Mouse (Mus musculus) inflammation-experienced regulatory T-cells, adult 6 months (primary cell): Measurements from ENCODE around the gene Tmem151b. TPM values are rescaled to one million over a fixed set of nuclear protein-coding genes. Genes with fewer than 3 reads are reported as not detected.
A peak's percentile ranks its signal among the peaks of the same experiment; 100 is the strongest.

Experiments used
- ATAC-seq: one replicate; pipeline ENCODE4 v1.8.0; 2017
- polyA plus RNA-seq, 3 experiments: library from polyadenylated mRNA; unstranded; fragments of 100-300 nt; shearing (Covaris generic); gene quantifications; one replicate each; pipeline ENCODE4 v1.2.1; 2017

The Tmem151b gene
- under 1 TPM; 0.12 to 0.63 (median 0.14) TPM for polyA plus RNA-seq

DNA sequence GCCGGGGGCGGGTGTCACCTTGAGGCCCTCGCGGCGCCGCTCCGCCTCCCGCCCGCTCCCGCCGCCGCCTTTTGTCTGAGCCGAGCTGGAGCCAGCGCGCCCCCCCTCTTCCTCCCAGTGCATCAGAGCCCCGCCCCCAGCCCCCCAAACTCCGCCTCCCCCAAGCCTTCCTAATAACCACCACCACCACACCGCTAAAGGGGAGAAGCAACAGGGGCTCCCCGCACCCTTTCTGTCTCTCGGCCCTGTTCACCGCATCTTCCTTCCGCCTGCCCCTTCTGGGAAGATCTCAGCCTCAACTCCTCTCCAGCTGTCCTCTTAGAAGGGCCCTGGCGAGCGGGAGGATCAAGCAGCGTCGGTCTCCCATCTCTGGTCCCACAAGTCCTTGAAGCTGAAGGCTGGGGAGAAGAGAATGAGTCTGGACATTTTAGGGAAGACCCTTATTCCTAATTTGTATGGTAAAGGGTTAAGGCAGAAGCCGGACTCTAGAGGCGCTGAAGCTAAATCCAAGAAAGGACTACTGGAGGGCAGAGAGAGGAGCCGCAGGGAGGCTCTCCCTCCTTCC is at the start of gene Tmem151b:
TSS of gene Tmem151b (minus strand) at position 61 of the 565 bp plus-strand sequence.
- ATAC-seq: no peak

DNA sequence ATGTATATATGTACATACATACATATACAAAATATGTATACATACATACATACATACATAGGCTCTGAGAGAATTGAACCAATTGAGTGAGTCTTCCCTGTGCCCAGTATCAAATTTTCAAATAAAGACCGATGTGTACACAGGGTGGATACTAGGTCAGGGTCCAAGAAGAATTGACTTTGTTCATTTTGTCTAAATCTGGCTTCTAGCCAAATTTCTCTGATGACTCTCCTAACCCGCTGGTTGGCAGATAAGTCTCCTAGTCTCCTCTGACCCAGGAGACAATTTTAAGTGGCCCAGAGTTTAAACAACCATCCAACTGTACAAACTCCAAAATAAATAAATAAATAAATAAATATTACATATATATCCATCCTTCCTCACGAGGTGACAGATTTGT is 49.4 kb upstream of the Tmem151b start:
- no peak for ATAC-seq

DNA sequence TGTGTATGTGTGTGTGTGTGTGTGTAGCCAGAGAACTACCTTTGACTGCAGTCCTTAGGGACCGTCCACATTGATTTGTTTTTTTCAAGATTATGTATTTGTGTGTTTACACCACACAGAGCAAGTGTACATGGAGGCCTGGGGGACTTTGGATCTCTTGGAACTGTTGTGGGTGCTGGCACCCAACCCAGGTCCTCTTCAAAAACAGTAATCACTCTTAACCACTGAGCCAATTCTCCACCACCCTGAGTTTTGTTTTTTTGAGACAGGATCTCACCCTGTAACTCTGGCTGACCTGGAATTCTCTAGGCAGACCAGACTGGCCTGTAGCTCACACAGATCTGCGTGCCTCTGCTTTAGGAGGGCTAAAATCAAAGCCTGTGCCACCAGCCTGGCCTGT is 48.9 kb upstream of the Tmem151b start:
- ATAC-seq: no peak

DNA sequence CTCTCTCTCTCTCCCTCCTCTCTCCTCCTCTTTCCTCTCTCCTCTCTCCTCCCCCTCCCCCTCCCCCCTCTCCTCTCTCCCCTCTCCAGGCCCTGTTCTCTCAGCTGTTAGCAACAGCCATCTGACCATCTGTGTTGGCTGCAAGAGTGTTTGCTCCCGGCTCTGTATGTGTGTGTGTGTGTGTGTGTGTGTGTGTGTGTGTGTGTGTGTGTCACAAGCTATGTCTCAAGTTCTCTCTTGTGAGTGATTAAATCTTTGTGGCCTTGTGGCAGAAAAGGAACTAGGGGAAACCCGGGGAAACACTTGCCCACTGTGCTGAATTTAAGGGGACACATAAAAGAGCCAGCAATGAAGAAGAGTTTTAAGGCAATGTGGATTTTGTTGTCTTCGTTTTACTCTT is 48.3 kb upstream of the Tmem151b start:
- no peak for ATAC-seq

DNA sequence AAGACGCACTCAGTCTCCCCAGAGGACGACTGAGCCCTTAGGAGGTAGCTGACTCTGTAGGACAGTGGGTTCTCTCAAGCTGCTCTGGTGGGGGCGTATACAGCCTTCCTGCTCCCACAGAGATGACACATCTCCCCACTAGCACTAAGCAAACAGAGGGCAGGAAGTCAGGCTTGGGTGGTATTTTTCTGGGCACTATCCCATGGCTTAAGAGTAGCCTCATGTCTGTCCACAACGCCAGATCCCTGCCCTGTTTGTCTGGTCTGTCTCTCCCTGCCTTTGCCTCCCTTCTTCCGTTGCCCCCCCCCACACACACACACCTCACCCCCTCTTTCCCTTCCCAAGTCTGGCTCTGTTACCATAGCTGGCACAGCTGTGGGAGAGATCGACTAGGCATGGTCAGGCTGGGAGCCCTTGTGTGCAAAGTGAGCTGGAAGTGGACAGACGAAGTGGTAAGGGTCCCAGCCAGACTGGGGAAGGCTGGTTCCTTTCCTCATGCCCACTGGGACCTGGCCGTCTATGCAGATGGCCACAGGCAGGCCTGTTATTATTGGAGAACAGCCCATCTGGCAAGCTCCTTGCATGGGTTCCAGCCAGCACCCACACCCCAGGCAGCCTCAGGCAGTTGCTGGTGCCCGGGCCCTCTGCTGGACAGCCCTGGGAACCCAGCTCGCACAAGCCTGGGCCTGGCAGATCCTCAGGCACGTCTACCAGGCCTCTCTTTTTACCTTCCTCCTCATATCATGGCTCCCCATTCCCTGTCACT is 47.3 kb upstream of the Tmem151b start:
- no peak for ATAC-seq

DNA sequence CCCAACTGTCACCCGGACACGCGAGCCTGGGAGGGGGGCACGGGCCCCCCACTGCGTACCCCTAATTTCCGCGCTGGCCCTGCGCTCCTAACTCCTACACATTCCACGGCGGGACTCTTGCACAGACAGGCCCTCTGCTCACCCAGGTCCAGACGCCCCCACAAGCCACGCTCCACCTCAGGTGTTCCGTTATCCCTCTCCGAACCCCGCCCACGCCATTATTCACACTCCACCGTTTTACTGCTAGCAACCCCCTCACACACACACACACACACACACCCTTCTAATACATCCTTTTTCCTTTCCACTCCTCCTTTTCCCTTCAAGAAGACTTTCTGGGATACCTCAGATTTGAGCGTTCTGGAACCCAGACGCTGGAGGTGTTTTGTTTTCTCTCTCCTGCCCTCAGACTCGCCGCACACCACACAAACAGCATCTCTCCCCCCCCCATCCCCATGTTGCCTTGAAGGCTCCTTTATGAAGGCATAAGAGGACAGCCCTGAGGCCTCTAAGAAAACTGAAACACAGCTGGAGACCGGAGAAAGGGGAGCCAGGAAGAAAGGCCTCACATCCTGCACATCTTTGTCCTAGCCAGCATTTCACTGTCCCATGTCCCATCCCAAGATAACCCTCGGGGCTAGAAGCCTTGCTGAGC is 46.4 kb upstream of the Tmem151b start:
- peak; percentile 26 for ATAC-seq

DNA sequence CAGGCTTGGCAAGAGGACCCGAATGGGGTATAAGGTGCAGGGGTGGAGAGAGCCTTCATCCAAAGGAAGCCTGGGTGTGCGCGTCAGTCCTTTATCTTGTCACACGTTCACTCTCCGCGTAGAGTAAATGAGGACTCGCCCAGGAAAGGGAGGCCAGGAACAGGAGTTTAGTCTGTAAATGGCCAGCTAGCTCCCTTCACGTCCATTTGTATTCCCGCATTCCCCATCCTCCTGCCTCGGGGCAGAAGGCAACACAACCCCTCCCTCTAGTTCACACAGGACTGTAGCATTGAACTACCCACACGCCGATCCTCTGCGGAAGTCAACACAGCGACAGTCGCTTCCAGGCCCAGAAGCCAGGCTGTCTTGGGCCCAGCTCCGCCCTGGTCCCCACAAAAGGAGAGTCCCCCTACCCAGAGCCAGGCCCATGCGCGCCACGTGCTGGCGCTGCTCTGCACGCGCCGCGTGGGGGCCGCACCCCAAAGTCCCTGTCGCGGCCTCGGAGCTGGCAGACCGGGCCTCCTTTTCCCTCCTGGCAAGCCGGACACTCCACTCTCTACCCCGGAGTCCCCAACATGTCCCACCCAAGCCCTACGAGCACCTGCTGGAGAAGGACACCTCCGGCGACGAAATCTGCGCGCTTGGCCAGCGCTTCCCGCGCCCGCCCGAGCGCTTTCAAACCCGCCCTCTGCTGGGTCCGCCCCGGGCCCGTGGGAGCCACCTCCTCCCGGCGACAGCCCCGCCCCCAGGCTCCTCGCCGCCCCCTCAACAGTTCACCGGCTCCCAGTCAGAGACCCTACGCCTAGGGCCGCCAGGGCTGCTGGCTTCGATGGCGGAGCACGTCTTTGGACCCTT is 45.6 kb upstream of the Tmem151b start:
- peak; percentile 84 for ATAC-seq

DNA sequence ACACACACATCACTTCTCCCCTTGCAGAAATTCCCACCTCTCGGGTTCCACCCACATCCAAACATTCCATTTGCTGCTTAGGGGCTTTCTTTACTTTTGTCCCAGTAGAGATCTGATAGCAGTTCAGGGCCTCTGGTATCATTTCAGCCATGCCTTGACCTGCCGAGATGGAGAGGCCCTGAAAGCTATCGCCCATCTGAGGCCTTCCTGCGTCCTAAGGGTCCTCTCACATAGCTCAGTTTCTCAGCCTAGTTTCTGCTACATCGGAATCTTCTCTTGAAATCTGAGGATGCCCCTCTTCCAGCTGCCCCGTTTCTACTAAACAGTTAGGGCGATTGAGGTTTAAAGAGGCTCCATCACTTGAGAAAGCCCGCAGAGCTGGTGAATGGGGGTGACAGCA is 44.7 kb upstream of the Tmem151b start:
- ATAC-seq: no peak

DNA sequence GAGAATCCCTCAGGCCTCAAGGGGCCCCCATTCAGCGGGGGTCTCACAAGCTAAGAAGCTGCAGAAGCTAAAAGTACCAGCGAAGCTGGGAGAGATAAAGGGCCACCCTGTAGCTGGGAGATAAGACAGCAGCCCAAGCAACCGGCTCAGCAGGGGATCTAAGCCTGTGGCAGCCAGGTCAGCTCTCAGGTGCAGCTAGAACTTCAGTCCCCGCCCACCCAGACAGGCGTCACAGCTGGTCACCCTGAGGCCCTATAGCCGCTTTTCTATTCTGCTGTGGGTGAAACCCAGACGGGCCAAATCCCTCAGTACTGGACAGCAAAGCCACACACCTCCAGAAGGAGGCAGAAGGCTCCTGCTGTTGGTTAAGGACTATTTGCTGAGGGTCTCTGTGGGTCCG is 44.0 kb upstream of the Tmem151b start:
- no peak for ATAC-seq

DNA sequence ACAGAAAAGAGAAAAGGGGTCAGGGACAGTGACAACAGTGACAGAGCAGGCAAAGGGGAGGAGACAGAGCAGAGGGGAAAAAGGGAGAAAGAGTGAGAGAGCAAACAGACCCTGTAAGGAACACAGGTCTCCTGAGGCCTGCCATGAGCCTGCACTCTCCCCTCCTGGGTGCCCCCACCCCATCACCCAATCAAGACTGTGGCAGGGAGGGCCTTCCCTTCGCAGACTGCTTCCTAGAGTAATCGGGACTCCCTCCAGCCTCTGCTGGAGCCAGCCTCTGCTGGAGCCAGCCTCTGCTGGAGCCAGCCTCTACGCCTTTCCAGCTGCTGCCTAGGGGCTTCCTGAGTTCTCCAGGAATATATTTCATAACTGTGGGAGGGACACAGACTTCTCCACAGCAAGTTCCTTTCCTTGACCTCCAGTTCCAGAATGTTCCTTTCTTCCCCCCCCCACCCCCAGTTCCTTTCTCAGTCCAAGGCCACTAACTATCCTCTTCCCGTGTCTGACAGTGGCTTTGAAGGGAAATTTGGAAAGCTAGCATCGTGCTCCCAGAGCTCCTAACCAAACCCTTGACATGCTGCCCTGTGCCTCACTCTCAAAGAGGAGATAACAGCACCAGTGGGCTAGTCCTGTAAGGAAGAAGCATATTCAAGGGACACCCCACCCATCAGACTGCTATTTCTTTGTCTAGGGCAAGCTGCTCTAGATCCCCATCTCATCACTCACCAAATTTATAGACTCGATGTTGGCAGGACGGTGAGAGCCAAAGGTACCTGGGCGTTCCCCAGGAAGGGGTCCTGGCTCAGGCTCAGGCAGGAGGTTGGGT is 43.3 kb upstream of the Tmem151b start:
- ATAC-seq: no peak

DNA sequence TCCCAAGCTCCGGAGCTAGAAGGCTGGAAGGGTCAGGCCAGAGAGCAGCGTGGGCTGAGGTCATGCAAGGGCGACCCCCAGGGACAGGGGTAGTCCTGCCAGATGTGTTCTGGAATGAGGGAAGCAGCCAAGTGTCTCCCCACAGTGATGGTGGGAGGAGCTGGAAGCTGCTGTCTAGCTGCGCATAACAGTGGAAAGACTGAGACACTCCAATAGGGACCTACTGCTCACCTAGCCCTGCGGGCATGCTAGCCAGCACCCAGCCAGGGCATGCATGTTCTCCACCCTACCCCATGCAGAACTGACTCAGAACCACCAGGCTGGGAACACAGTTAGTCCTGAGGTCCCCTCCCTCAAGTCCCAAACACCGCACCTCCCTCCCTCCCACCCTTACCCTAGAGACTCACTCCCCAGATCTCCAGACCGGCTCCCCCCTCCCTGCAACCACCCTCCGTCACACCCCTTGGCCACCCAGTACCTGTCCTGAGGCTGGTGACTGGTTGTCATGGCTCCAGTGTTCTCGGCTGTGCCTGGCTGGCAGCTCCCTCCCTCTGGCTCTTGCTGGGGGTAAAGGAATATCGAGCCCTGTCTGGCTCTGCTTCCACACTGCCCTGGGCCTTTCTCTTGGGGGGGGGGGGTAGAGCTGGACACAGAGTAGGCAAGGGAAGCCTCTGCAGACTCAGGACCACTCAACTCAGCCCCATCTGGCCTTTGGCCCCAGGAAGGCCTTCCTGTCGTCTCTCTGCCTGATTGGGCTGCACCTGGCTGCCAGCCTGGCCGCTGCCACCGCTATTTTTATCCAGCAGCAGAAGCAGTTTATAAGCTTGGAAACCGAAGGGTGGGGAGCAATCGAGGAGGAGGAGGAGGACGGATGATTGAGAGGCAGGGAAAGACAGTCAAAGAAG is 42.5 kb upstream of the Tmem151b start:
- no peak for ATAC-seq

DNA sequence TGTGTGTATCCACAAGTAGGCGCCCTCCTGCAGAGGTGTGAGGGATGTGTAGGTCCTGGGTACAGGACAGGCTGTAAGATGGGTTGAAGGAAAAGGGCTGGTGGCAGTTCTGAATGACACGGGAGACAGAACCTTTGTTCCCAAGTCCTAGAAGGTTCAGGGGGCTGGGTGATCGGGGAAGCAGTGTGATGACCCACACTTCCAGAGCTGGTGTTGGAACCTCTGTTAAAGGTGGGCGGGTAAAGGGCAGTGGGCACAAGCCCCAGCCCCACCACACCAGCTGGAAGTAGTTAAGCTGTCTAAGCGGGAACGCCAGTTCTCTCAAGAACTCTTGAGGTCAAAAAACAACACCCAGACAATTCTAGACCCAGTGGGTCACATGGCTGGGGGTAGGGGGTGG is 40.9 kb upstream of the Tmem151b start:
- ATAC-seq: no peak

DNA sequence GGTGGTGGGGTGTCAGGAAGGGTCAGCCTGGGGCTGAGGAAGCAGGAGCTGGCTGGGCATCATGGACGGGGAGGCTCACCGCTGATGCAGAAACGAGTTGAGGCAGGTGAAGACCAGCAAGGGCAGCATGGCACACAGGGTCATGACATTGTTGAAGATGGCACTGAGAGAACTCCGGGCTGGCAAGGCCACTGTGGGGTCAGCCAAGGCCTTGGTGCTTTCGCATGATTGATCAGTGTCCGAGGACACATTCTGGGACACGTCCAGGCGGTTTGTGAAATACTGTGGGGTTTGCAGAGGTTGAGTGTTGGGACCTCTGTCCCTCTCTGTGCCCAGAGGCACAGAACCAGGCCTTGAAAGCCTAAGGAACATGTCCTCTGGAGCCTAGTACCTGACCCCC is 40.4 kb upstream of the Tmem151b start:
- ATAC-seq: no peak

DNA sequence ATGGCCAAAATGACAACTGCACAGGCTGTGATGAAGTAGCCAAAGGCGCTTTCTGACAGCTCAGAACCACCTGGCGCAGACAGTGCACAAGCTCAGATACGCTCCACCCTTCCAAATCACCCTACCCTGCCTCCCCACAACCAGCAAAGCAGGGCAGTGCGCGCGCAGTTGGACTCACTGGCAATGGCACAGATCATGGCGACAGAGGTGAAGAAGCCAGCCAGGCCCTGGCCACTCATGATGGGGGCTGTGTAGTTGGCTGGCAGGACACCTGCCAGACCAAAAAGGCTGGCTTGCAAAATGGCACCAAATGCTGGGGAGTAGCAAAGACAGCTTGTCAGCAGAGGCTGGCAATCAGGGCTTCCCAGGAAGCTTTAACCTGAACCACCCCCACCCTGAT is 39.8 kb upstream of the Tmem151b start:
- no peak for ATAC-seq

DNA sequence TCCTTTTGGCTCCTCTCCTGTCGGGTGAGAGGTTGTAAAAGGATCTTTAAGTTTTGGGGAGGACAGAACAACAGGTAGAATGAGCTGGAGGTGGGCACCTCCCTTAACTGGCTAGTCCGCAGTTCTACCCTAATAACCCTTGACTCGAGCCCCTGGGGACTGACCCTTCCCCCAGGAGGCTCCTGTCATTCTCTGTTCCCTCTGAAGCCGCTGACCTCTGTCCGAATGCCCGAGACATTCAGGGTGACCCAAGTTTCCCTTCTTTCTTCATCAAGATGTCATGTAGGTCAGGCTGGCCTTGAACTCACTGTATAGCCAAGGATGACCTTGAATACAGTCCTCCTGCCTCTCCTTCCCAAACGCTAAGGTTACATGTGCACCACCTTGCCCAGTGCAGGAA is 38.9 kb upstream of the Tmem151b start:
- no peak for ATAC-seq

DNA sequence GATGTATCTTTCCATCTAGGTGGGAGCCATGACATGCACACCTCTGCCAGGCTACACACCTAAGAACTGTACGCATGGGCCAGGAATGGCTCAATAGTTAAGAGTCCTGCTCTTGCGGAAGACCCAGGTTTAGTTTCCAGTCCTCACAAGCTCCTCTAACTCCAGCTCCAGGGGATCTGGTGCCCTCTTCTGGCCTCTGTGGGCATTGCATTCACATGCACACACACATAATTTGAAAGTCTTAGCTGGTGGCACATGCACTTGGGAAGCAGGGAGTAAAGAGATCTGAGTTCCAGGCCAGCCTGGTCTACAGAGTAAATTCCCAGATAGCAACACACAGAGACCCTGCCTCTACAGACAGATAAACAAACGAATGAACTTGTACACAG is 37.0 kb upstream of the Tmem151b start:
- ATAC-seq: no peak

DNA sequence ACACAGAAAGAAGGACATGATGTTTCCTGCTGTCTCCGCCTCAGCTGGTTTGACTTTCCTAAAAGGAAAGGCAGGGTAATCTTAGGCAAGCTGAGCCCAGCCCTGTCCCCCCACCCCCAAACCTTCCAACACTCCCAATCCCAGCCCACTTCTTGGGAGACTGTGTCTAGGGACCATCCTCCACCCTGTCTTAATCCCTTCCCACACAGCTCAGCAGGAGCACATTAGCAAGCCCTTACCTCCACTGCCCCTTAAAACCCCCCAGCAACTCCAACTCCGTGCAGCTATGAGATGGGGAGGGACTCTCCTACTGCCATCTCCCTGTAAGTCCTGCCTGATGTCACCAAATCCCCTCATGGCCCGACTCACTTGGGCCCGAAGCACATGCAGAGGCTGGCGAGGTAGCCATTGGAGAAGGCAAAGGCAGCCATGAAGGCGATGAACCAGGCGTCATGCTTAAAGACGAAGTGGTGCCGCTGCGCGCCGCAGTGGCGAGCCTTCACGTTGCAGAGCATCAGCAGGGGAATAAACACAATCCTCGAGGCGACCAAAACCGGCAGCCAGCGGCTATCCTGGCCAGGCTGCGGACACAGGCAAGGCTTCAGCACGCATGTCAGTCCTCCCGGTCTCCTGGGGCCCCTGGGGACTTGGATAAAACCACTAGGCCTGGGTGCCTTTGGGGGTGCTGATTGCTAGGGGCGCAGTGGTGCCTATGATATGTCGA is 36.4 kb upstream of the Tmem151b start:
- ATAC-seq: no peak

DNA sequence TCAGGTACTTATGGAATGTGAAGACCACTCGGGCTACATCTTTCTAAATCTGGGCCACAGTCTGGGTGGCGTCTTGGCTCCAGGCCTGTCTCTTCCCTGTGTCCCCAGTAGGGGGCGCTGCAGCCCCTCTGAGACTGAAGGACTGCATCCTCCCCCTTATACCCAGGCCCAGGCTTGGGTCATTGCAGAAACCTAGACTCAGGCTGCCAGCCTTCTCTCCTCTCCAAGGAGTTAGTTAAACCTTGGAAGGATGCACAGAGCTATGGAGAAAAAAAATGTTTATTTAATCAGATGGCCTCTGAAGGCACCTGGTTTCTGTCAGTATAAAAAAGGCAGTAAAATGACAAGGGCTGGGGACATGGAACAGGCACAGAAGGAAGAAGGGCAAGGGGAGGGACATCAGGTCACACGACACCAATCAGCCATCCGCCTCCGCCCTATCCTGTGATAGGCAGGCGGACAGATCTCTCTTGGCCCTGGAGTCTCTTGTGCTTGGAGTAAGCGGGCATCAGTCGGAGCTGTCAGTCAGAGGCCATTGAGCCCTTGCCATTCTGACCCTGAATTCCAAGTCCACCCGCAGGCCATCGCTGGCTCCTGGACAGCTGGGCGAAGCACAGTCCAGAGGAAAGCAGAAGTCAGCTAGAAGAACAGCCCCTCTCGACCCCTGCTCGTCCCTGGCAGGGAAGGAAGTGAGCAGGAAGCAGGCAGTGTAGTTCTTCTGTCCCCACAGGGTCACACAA is 35.6 kb upstream of the Tmem151b start:
- no peak for ATAC-seq

DNA sequence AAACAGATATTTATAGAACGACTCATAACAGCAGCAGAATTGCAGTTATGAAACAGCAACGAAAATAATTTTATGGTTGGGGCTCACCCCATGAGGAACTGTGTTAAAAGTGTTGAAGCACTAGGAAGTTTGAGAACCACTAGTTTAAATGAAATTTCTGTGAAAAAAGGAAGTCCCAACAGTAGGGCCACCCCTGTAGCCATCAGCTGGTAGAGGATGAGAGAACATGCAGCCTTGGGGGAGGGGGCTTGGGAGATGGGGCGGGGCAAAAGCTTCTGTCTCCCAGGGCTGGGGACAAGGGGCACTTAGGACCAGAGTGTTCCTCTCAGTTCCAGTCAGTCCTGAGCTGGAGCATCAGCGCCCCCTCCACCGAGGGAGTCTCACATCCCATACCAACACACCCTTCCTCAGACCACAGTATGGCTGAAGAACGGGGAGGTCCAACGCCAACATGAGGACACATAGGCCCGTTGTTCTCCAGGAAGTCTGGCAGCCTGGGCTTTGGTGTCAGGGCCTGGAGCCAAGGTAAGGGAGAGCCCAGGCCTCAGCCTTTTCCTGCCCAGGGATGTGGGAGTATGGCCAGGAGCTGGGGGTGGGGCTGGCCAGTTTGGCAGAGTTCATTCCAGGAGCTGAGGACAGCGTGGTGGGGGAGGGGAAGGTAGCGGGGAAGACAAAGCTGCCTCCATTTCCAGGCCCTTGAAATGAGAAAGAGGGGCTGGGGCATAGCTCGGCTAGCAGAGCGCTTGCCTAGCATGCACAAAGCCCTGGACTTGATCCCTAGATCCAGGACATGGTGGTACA is 34.8 kb upstream of the Tmem151b start:
- no peak for ATAC-seq
